23 mouse cellular contexts compared by ENCODE assay signal in the genomic region with DNA sequence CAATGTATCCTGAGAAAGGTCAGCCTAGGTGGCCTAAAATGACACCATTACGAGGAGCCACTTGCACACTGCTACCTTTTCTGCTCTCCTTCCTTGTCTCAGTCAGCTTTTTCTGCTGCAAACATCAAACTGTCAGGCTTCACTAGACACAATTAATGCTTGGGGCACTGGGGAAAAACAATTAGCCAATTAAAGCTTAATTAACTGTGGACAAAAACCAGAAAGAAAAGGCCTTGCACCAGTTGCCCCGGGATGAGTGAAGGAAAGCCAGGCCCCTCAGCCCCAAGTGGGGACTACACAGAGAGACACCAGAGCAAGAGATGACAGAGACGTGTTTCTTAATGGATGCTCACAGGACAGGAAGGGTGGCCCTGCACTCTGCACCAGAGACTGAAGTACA. TPM values are rescaled to one million over a fixed set of nuclear protein-coding genes. Genes with fewer than 3 reads are reported as not detected.
DNase-seq lines count a peak whose midpoint lies in the region; ATAC-seq and TF ChIP-seq lines count a peak whose summit lies in the region.
"Had no signal": no experiment of that assay in that cellular context is flagged by ENCODE, and none has a peak within 500 bp of the region (broad histone marks: within the 10 kb centered on the region; RNA-seq: fewer than 3 reads in every experiment).

No protein-coding gene starts in this region.

- no peaks in the 10 kb centered on the region for H3K9me3 ChIP-seq in forebrain, embryonic 12.5 days
- no peaks in the 10 kb centered on the region for H3K9me3 ChIP-seq in forebrain, embryonic 10.5 days
- H3K9me3 ChIP-seq in liver, embryonic 16.5 days (replicated peaks; ENCODE audit: control insufficient read depth, low read length), result no peaks in the 10 kb centered on the region
- no peaks in the 10 kb centered on the region for H3K9me3 ChIP-seq in liver, embryonic 12.5 days (replicated peaks)
- H3K9me3 ChIP-seq in neural tube, embryonic 15.5 days (replicated peaks), result no peaks in the 10 kb centered on the region
- H3K9me3 ChIP-seq: heart, embryonic 13.5 days; limb, embryonic 15.5 days; liver, embryonic 15.5 days; midbrain, embryonic 12.5 days had no signal

- no peak overlapping the region for H3K9ac ChIP-seq in forebrain, embryonic 12.5 days
- H3K9ac ChIP-seq in liver, embryonic 16.5 days (ENCODE audit: low read depth, low read length), result no peak overlapping the region
- H3K9ac ChIP-seq in liver, embryonic 12.5 days, result no peak overlapping the region
- no peak overlapping the region for H3K9ac ChIP-seq in neural tube, embryonic 15.5 days (replicated peaks)
- H3K9ac ChIP-seq: heart, embryonic 13.5 days; limb, embryonic 15.5 days; liver, embryonic 15.5 days; midbrain, embryonic 12.5 days had no signal

- H3K27me3 ChIP-seq in forebrain, embryonic 12.5 days, result peaks cover 6% of the 10 kb centered on the region; the same call in 1 of the 2 replicates
- H3K27me3 ChIP-seq in forebrain, embryonic 10.5 days (ENCODE audit: poor library complexity, severe bottlenecking), result 0 out of 2 replicates have a peak, but pooled peaks cover 11% of the 10 kb centered on the region
- no peaks in the 10 kb centered on the region for H3K27me3 ChIP-seq in liver, embryonic 16.5 days (ENCODE audit: control insufficient read depth, insufficient read depth, low read depth, low read length)
- no peaks in the 10 kb centered on the region for H3K27me3 ChIP-seq in liver, embryonic 12.5 days (replicated peaks)
- H3K27me3 ChIP-seq in neural tube, embryonic 15.5 days (replicated peaks), result no peaks in the 10 kb centered on the region
- H3K27me3 ChIP-seq: limb, embryonic 15.5 days; liver, embryonic 15.5 days; midbrain, embryonic 12.5 days had no signal

- no peak for TF ChIP-seq CTCF in brain, embryonic 14.5 days (IDR thresholded peaks at IDR 0.05; ENCODE audit: borderline replicate concordance, extremely low read depth, insufficient read depth, insufficient read length)

- H3K36me3 ChIP-seq in forebrain, embryonic 12.5 days (replicated peaks), result no peaks in the 10 kb centered on the region
- no peaks in the 10 kb centered on the region for H3K36me3 ChIP-seq in forebrain, embryonic 10.5 days (replicated peaks)
- no peaks in the 10 kb centered on the region for H3K36me3 ChIP-seq in liver, embryonic 16.5 days (ENCODE audit: control insufficient read depth, insufficient read depth)
- H3K36me3 ChIP-seq in liver, embryonic 12.5 days, result no peaks in the 10 kb centered on the region
- H3K36me3 ChIP-seq in neural tube, embryonic 15.5 days, result no peaks in the 10 kb centered on the region
- H3K36me3 ChIP-seq: heart, embryonic 13.5 days; limb, embryonic 15.5 days; liver, embryonic 15.5 days; midbrain, embryonic 12.5 days had no signal

- H3K4me1 ChIP-seq in forebrain, embryonic 12.5 days, result peaks cover 62% of the 10 kb centered on the region
- peaks cover 68% of the 10 kb centered on the region for H3K4me1 ChIP-seq in forebrain, embryonic 10.5 days
- no peaks in the 10 kb centered on the region; the same call in 1 of the 2 replicates for H3K4me1 ChIP-seq in liver, embryonic 16.5 days (ENCODE audit: control insufficient read depth, low read depth, low read length)
- peaks cover 25% of the 10 kb centered on the region for H3K4me1 ChIP-seq in liver, embryonic 12.5 days
- H3K4me1 ChIP-seq in neural tube, embryonic 15.5 days, result peaks cover 68% of the 10 kb centered on the region

- no peak overlapping the region for H3K4me2 ChIP-seq in forebrain, embryonic 12.5 days
- H3K4me2 ChIP-seq in liver, embryonic 16.5 days (ENCODE audit: low read depth, low read length), result no peak overlapping the region
- no peak overlapping the region for H3K4me2 ChIP-seq in liver, embryonic 12.5 days
- H3K4me2 ChIP-seq in neural tube, embryonic 15.5 days, result no peak overlapping the region
- H3K4me2 ChIP-seq: heart, embryonic 13.5 days; limb, embryonic 15.5 days; liver, embryonic 15.5 days; midbrain, embryonic 12.5 days had no signal

- no peak for DNase-seq in forebrain, embryonic 10.5 days (ENCODE audit: extremely low spot score, low spot score)
- DNase-seq in brain, embryonic 14.5 days (ENCODE audit: low read depth), result peak; percentile 57
- no peak for DNase-seq in thymus, postnatal 25 days
- DNase-seq in urinary bladder, postnatal 10 days (ENCODE audit: low spot score), result no peak
- DNase-seq: adrenal gland, postnatal 14 days; cerebellum, adult 8-10 months; gastrocnemius, postnatal 36 days; heart, adult 2 months; heart, postnatal 14 days; kidney, adult 18-20 months; kidney, postnatal 14 days; left cerebral cortex, postnatal 4 days; lung, postnatal 10 days had no signal

- ATAC-seq in forebrain, embryonic 12.5 days (ENCODE audit: low FRiP score), result 0 out of 2 replicates have a peak, but pooled peaks have one; percentile 17
- 0 out of 2 replicates have a peak, but pooled peaks have one; percentile 16 for ATAC-seq in liver, embryonic 16.5 days (ENCODE audit: low read depth)
- ATAC-seq in liver, embryonic 12.5 days, result no peak
- no peak for ATAC-seq in neural tube, embryonic 15.5 days (ENCODE audit: low FRiP score)
- ATAC-seq: inflammation-experienced regulatory T-cells, adult 6 months had no signal

- 14% methylated on average over 3 of the region's 3 CpGs for WGBS in forebrain, embryonic 12.5 days
- 17% methylated on average over 3 of the region's 3 CpGs for WGBS in forebrain, embryonic 10.5 days
- WGBS in liver, embryonic 16.5 days (ENCODE audit: insufficient replicate concordance), result 54% methylated on average over 3 of the region's 3 CpGs
- 55% methylated on average over 3 of the region's 3 CpGs for WGBS in liver, embryonic 12.5 days (ENCODE audit: insufficient replicate concordance)
- 18% methylated on average over 3 of the region's 3 CpGs for WGBS in neural tube, embryonic 15.5 days

- H3K27ac ChIP-seq in forebrain, embryonic 12.5 days, result no peak overlapping the region
- no peak overlapping the region for H3K27ac ChIP-seq in forebrain, embryonic 10.5 days
- no peak overlapping the region for H3K27ac ChIP-seq in liver, embryonic 16.5 days (ENCODE audit: low read length)
- no peak overlapping the region for H3K27ac ChIP-seq in liver, embryonic 12.5 days
- H3K27ac ChIP-seq in neural tube, embryonic 15.5 days (replicated peaks), result peak overlapping the region; percentile 72
- H3K27ac ChIP-seq: heart, adult 2 months; heart, embryonic 13.5 days; limb, embryonic 15.5 days; liver, embryonic 15.5 days; midbrain, embryonic 12.5 days had no signal

- H3K4me3 ChIP-seq in forebrain, embryonic 12.5 days (replicated peaks), result no peak overlapping the region
- no peak overlapping the region for H3K4me3 ChIP-seq in forebrain, embryonic 10.5 days
- H3K4me3 ChIP-seq in liver, embryonic 16.5 days (ENCODE audit: low read depth, low read length), result no peak overlapping the region
- H3K4me3 ChIP-seq in liver, embryonic 12.5 days, result no peak overlapping the region
- no peak overlapping the region for H3K4me3 ChIP-seq in neural tube, embryonic 15.5 days (replicated peaks)
- H3K4me3 ChIP-seq: heart, adult 2 months; heart, embryonic 13.5 days; limb, embryonic 15.5 days; liver, embryonic 15.5 days; midbrain, embryonic 12.5 days; myocyte had no signal

- TF ChIP-seq POLR2A in brain, embryonic 14.5 days (IDR thresholded peaks at IDR 0.05; ENCODE audit: borderline replicate concordance, extremely low read depth, insufficient read depth, insufficient read length, poor library complexity, severe bottlenecking), result no peak

RNA-seq across cellular contexts. Expression of gene Vav2, which starts 51.7 kb away (rescaled TPM):
- 15.0 and 17.2 TPM in 2 replicates for polyA plus RNA-seq in forebrain, embryonic 12.5 days (2016; fragmentation: Nextera tagmentation; extraction: Ambion mirVana)
- 11.5 and 11.8 TPM in 2 replicates for polyA plus RNA-seq in forebrain, embryonic 10.5 days (2016; fragmentation: Nextera tagmentation; extraction: Ambion mirVana)
- 4.9 and 5.9 TPM in 2 replicates for polyA plus RNA-seq in liver, embryonic 16.5 days (2015; fragmentation: Nextera tagmentation; extraction: Ambion mirVana)
- 5.0 and 5.8 TPM in 2 replicates for polyA plus RNA-seq in liver, embryonic 12.5 days (2016; fragmentation: Nextera tagmentation; extraction: Ambion mirVana)
- 52.9 and 55.0 TPM in 2 replicates for polyA plus RNA-seq in brain, embryonic 14.5 days (2012; rRNA removed)
- polyA plus RNA-seq in neural tube, embryonic 15.5 days (2015; fragmentation: Nextera tagmentation; extraction: Ambion mirVana), result 12.4 and 15.5 TPM in 2 replicates

Comparison
In these comparisons a context has a peak if more than half of its experiments do, and no peak if none do; other contexts are left out.
1. ATAC-seq: peak in forebrain, embryonic 12.5 days (single experiment) and liver, embryonic 16.5 days (single experiment); none in liver, embryonic 12.5 days (single experiment) and neural tube, embryonic 15.5 days (single experiment).